Mouse (Mus musculus) heart, adult 2 months (tissue): ENCODE data around the gene Map7d1.

Source experiments
- CTCF ChIP-seq: fragments of 200-600 bp; IDR thresholded peaks from 2 replicates; pipeline ENCODE4 v1.8.1; 2022; ENCODE audit warnings: antibody characterized with exemption, mild to moderate bottlenecking, moderate library complexity
- EP300 ChIP-seq: fragments of 200-500 bp; IDR thresholded peaks from 2 replicates; pipeline ENCODE4 v1.6.1; 2011; ENCODE audit warnings: low read depth, low read length, control low read depth; ENCODE audit not compliant: insufficient read depth
- POLR2A ChIP-seq: fragments of 200-500 bp; IDR thresholded peaks from 2 replicates; pipeline ENCODE4 v1.6.1; 2011; ENCODE audit warnings: mild to moderate bottlenecking, low read depth, low read length, control low read depth; ENCODE audit not compliant: insufficient read depth

- TF ChIP-seq CTCF (no peak), POLR2A (no peak), EP300 (no peak)
Measured at GRCm38 (mm10) chr4:126197485-126197884, 58.7 kb downstream of the Map7d1 start.
